Mouse (Mus musculus) gastrocnemius, postnatal 10 days (tissue): ENCODE measurements around the gene Mex3b. TPM values are rescaled to one million over a fixed set of nuclear protein-coding genes. Genes with fewer than 3 reads are reported as not detected.

ENCODE experiments used
- total RNA-seq, 2 experiments: library from RNA; stranded (reverse); gene quantifications; 2 replicates each; pipeline ENCODE4 v1.2.3; 2021

Mex3b gene
- total RNA-seq, 2 experiments from 2014 or later, result 6.2 to 9.7 TPM

Other genes starting within 250 kb of the Mex3b start
- gene Saxo2, start 218.8 kb upstream of the Mex3b start, total RNA-seq, result 1 to 10 TPM; 2.0 to 2.2 TPM
- 10 to 100 TPM; 10.3 to 12.5 TPM for gene Efl1, start 218.7 kb upstream of the Mex3b start, total RNA-seq